Mouse (Mus musculus) testis, postnatal 10 days (tissue): ENCODE measurements around the gene Neurod6.
A peak's percentile ranks its signal among the peaks of the same experiment; 100 is the strongest.
"Not testable (repeated sequence)": the region's sequence is repeated elsewhere in the genome, so short reads cannot be mapped to it uniquely, and the experiment has no call there.

ENCODE experiments used
- DNase-seq: peaks from one replicate; pipeline ENCODE4 v3.0.0; 2021; ENCODE audit warnings: low spot score

Gene Neurod6

DNA sequence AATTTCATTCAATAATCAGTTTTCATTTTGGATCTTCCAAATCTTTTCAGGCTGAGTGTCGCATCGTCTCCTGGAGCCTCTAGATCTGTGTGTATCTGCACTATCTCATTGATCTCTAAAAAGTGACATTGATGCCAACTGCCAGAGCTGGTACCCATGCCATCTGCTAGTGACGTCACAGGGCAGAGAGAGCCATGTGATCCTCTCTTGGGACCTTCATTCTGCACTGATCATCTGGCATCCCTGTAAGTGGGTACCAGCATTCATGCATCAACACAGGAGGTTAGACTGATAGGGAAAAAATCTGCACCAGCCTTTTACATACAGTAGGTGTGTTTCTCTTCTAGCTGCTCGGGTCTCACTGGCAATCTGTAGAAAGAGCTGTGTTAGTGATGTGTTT lies at the start of gene Neurod6:
Neurod6 (minus strand) TSS at position 290 of the 400 bp plus-strand sequence.
- no peak for DNase-seq

DNA sequence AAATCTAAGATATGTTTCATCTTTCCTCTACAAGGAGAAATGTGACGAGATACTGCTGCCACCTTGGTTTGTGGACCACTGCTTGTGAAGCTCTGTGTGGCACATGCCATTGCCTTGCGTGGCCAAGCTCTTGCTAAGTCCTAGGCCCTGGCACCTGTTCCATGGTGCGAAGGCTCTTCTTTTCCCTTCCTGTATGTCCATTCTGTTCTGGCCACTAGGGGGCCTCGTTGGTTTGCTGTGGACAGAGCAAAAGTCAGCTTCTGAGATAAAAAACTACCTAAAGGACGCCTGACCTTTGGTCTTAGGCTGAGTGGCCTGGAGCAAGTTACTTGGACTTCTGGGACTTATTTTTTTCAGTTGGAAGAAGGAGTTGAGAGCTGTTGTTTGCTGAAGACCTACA lies 36.1 kb upstream of the Neurod6 start:
- peak; percentile 86 for DNase-seq

DNA sequence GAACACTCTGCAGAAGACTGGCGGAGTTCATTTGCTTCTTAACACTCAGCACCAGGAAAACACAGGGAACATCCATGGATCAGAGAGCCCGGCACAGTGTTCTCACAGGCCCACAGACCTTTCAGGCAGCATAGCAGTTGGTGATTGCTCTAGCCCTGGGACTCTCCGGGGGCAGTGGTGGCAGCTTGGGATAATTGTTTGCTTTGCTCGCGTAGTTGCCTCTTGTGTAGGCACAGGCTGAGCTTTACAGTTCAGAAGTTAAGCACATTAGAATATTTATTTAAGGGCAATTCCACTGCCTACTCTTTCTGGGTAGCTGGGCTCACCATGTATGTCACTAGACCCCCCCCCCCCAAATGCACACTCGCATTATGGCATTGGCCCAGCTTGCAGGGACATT lies 34.4 kb upstream of the Neurod6 start:
- no peak for DNase-seq

DNA sequence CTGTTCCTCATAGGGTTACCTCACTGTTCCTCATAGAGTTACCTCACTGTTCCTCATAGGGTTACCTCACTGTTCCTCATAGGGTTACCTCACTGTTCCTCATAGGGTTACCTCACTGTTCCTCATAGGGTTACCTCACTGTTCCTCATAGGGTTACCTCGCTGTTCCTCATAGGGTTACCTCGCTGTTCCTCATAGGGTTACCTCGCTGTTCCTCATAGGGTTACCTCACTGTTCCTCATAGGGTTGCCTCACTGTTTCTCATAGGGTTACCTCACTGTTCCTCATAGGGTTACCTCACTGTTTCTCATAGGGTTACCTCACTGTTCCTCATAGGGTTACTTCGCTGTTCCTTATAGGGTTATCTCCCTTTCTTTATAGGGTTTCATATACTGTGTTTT lies 29.9 kb upstream of the Neurod6 start:
- not testable (repeated sequence) for DNase-seq

DNA sequence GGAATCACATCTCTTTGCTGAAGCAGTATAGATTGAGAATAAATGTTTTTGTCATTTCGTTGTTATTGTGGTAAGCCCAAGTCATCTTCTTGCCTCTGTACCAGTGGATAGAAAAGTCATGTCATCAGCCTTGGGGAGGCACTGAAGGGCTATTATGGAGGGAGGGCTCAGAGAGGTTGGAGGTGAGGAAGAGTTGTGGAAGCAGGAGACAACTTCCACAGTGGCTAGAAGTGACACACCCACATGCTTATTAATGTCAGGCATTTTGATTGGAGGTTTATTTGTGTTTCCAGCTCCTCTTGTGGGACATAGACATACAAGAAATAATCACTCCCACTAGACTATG lies 23.7 kb upstream of the Neurod6 start:
- no peak for DNase-seq

DNA sequence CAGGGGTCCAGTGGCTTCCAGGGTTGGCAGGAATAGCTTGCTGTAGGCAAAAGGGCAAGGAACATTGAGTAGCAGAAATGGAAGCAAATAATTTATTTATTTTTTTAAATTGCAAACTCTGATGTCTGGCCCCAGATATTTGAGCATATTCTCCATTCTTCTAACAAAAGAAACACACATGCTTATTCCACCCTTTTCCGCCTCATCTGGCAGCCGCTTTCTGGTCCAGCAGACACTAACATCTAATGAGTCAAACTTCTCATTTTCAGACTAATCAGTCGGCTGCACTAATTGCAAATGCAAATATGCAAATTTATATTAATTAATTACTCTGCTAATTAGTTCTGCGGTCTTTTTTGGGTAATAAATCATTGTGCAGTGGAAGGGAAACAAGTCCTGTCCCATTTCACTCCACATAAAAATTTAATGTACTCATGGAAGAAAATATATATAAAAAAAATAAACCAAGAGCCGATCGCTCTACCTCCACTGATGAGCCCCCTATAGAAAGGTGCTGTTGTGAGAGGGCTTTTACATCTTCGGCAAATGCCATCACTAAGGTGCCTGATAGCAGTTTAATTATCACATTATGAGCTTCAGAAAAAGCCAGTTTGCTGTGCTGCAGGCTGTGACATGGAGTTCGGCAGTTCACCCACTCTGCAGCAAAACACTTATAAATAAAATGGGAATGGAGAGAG lies 23.1 kb upstream of the Neurod6 start:
- no peak for DNase-seq

DNA sequence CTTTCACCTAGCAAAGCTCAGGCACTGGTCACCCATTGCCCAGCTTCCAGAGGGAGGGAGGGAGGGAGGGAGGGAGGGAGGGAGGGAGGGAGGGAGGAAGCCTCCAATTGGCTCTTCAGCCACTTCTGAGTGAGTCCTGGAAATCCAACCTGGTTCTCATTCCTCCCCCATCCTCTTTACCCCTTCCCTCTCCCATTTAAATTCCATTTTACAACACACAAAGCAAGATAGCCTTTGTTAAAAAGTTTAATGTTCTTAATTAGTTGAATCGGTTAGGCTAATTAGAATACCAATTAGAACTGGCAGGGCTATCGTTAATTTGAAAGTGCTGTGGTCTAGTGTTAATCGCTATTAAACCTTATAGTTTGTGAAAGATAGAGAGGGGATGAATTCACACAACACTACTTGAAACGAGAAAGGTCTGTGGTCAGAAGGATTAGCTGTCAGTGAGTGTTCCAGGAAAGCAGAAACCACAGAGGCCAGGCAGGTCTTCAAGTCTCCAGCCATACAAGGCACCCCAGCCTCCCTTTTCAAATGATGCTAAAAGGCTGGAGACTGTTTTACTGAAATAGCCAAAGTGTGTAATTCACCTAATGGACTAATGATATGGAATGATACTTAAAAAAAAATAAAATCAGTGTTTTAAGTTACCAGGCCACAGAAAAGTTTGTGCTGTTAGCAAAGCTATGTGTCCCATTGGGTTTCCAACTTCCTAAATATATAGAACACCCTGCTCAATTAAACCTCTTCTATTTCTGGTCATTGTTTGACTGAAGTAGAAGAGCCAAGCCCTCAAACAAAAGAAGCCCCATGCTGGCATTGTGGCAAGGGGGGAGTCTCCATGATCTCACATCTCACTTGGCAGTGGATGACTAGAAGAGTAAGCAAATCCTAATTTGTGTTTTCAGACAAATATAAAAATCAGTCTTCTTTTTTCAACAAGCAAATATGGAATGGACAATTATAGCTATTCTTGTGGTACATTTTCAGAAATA lies 19.6 kb upstream of the Neurod6 start:
- DNase-seq, result no peak

DNA sequence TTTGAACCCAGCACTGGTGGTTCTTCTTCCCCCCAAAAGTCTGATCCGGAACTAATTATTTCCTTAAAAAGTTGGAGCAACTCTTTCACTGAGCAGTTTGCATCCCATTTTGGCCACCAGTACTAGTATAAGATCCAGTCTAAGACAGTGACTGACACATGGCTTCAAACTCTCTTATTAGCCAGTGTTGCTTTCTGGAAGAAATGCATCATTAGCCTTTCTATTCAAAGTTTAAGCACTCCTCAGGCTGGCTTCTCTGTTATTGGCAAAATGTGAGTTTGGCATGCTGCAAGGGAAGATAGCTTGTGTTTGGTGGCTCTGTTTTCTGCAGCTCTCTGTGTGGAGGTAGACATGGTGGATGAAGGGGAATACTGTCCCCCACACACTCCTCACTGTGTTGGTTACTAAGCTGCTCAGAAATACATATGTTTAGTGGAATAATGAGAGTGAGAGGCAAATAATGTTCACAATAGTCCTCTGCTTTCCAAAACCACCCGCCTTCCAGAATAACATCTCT lies 9.0 kb upstream of the Neurod6 start:
- DNase-seq, result no peak

DNA sequence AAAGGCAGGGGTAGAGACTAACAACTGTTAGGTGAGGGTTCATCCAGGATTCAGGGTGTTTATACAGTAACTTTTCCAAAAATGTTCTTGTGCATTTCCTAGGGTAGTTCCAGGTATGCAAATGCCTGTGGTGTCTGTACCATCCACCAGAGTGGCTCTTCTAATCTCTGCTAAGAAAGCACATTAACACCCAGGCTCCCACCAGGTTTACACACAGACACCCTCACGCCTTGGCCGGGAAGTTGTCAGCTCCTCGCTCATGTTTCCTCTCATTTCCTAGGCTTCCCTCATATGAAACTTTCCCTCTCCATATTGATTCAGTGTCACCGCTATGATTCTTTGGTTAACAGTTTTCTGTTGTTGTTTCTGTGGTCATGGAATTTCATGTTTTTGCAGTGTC lies 2.4 kb upstream of the Neurod6 start:
- DNase-seq, result no peak

DNA sequence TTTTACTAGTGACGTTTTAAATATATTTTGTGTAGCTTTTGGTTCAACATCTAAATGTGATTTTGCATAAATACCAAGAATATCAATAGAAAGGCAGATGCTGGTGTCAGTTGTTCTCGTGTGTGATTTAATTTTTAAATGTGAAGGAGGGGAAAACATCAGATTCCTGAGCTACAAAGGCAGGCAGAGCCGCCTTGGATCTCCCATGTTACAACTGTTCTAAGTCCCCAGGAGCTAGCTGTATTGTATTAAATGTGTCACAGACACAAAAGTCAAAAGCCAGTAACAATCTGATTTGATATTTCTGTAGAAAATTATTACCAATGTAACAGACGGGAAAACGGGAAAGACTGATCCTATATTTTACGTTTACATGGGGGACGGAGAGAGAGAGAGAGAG lies 1.8 kb upstream of the Neurod6 start:
- DNase-seq, result no peak

DNA sequence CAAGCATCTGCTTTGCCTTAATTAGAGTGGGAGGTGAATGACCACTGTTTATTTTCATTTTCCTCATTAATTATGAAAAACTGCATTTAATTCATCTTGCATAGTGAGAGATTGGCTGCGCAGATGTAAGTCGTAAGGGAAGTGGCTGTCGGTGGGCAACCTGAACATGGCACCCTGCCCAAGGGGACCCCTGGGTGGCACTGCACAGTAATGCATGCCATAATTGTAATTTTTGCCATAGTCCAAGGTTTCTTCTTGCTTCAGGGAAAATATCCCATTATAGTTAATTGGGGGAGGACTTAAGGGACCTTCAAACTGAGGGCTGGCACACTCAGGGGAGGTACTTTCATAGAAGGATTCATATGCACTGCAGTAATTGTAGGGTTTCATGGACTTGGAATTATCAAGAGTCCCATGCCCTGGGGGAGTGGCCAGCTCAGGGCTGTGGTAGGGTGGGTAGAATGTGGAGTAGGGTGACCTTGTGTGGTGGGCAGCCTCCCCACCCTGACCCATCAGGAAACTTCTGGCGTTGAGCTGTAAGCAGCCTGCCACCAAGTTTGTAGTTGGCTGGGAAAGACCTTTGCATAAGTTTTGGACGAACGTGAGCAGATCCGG lies 2.4 kb downstream of the Neurod6 start:
- no peak for DNase-seq

DNA sequence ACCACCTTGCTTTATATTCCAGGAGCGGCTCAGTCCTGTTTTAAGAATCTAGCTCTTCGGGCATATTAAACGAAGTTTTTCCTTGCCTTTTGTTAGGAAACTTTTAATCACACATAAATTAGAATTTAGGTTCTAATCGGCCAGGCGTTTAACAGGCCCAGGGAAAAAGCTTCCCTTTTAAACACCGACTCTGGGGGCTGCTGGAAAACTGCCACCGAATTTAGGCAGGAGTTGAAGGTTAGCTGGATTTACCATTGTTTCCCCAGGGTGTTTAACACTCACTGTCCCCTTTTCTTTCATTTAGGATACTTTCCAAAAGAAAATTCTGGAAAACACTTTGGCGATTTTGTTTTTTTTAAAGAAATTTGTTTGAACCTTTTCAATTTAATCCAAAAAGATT lies 3.7 kb downstream of the Neurod6 start:
- DNase-seq, result no peak

DNA sequence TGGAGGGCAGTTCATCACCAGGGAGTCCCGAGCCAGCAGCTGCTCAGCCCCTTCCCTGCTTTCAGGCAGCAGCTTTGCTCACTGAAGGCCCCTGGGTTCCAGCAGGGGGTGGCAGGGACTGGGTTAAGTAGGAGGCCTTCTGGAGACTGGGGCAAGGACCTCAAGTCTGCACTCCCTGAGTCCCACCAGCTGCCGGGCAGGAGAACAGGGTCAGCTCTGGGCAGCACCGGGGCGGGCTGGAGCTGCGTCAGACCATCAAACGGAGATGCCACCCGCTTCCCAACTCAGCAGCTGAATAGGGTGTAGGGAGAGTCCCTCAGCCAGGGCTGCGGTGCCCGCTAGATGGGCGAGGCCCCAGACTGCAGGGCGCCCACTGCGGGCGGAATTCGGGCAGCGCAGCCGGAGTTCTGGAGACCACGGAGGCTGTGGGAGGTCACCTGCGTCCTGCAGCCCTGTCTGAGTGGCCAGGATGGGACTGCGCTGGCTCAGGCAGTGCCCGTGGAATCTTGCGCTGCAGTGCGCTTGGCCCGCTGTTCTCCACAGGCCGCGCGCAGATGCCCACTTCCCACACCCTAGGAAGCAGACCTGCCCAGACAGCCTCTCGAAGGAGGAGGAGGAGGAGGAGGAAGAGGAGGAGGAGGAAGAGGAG lies 4.3 kb downstream of the Neurod6 start:
- DNase-seq, result peak; percentile 45

DNA sequence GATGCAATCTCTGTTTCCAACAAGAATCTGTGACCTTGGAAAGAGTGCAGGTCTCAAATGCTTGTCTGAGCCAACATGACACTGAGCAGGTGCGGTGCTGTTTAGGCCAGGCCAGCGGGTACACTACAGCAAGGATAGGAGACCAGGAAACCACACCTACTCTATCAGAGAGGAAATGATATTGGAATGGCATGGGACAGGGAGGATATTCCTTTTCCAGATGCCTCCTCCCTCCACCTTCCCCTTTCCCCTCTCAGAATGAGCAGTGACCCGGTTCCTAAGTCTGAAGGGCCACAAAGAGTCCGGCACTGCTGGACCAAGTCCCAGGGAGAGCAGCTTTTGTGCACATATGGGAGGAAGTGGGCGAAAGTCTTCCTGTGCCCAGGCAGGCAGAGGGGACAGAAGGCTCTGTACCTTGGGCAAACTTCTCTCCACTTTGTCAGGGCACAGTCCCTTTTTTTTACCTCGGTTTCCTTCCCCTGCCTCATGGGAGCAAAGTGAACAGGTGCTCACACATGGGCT lies 4.9 kb downstream of the Neurod6 start:
- DNase-seq, result no peak

DNA sequence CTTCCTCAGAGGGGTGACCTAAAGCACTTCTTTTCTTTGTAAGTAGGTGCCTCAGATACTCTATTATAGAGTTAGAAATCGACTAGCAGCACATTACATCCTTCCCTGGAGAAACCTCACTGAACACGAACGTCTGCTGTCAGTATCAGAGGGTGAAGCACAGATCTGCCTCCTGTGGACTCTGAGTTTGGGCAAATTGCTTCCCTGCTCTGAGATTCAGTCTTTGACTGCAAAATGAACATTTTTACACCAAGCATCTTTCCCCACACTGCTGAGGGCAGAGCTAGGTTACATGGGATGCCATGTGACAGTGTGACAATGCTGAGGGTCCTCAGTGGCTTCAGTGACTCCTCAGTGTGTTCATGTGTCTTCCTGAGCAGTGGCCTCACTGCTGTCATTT lies 13.3 kb downstream of the Neurod6 start:
- no peak for DNase-seq

DNA sequence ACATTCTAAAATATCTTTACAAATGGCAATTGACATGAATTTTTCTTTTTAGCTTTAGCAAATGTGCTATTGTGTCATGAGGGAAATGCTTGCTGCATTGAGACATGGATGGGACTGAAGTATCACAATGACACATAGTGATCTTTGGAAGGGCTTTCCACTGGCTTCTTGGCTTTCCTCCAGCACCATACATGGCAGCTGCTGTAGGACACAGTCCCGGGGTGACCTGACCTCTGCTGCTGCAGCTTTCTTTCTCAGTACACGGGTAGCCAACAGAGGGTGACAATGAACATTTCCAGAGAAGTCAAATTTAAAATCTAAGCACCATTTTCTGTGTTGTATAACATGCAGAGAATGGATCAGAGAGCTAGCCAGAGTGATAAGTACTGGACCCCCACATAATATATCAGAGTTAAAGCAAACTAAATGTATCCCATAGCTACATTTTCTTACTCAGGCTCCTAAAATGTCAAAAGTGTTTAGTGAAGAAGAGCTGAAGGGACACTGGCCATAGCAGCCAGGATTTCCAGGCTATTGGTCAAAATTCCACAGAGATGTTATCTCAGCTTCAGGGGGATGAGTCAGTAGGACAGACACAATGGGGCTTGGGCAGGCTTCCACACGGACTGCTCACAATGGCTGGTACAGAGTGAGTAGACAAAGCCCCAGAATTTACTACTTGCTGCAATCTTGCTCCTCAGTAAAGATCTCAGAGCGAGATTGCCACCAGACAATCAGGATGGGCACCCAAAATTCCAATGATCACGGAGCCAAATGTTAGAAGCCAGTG lies 19.7 kb downstream of the Neurod6 start:
- no peak for DNase-seq

DNA sequence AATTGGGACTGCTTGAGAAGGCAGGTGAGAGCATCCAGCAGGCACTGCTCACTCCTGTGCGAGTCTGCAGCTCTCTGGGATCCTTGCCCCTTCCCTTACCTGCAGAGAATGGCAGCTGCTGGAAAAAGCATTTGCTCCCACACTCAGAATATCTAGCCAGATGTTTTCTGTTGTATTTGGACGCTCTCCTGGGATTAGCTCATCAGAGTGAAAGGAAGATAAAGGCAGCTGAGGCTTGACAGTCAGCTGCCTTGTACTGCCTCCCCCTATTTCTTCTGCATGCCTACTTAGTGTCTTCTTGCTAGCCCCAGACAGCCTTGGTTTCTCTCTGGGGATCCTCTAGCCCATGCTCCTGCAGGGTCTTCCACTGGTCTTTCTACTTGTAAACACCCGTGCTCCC lies 31.1 kb downstream of the Neurod6 start:
- DNase-seq, result no peak

DNA sequence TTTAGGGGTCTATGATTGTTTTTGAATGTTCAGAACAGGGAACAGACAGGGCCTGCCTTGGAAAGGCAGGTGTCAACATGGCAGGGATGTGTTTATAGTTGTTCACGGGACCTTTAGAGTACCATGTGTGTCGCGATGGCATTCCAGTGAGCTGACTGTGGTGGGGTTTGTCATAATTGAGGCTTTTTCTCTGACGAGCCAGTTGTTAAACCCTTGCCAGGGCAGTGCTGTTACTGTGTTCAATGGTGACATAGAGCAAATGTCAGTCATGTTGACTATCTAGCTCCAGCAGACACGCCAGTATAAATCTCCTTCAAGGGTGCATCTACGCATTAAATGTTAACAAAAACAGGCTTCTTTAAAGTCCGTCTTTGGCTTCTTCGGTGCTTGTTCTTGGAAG lies 31.5 kb downstream of the Neurod6 start:
- DNase-seq, result no peak

DNA sequence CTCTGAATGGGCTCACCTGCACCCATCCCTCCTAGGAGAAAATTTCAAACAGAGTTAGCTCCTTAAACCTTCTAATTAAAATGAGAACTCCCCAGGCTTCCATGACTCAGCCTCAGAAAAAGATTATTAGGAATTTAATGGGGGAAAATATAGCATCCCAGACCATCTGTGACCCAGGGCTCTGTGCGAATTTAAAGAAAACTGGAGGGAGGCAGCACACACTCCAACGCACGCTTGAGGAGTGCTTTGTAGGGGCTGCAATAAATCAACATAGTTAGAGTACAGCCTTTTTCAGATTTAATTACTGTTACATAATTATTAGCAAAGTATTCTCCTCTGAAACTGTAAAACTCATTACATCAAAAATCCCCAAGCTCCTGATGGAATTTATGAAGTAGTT lies 32.2 kb downstream of the Neurod6 start:
- no peak for DNase-seq

DNA sequence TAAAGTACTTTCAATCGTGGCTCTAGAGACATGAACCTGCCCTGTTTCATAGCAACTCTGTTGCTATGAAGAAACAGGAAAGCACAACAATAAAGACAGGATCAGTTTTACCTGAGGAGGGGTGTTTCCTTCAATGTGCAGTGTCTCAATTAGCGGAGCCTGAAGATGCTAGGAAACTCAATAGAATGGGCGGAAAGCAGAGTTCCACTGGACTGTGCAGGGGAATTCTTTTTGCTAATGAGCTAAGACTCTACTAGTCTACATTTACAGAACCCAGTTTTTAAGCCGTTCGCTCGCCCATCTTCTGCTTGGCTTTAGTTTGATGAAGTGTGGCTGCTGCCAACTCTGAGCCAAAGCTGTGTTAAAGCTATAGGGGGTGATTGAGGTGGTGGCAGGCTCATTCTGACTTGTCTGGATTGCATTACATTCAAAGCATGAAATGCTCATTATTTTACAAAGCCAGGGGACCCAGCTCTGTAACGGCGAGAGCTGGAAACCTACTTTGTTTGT lies 33.2 kb downstream of the Neurod6 start:
- no peak for DNase-seq
